Mouse (Mus musculus) ES-Bruce4 (cell line): Measurements from ENCODE around the gene Jam2.

ENCODE experiments used
- CTCF ChIP-seq: IDR thresholded peaks from one replicate; pipeline ENCODE4 v1.8.1; 2011; ENCODE audit warnings: low read depth, low read length
- EP300 ChIP-seq: IDR thresholded peaks from 2 replicates; pipeline ENCODE4 v1.6.1; 2011; ENCODE audit warnings: low read depth, low read length; ENCODE audit not compliant: insufficient read depth
- POLR2A ChIP-seq: IDR thresholded peaks from one replicate; pipeline ENCODE4 v1.8.1; 2011; ENCODE audit warnings: low read length; ENCODE audit not compliant: insufficient read depth

DNA sequence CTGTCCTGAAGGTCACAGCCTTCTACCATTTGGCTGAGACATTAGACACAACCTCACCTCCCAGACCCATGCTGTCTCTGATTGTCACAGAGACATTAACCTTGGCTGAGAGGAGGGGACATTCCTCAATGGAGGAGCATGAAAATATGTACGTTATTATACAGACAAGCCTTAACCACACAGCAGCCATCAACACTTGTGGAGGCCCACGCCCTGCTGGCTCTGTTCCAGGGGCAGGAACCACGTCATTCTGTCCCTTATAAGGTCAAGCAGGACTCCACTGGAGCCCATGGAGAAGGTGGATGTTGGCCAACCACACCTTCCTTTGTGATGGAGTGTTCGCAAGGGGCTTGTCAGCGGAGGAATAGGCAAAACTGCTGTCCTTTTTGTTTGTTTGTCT, 5.8 kb downstream of the Jam2 start:
- TF ChIP-seq CTCF, result no peak
- no peak for TF ChIP-seq POLR2A
- peak; percentile 87; the same call in 1 of the 2 replicates for TF ChIP-seq EP300
